Mouse (Mus musculus): ENCODE measurements around the gene Vwa7. TPM values are rescaled to one million over a fixed set of nuclear protein-coding genes. Genes with fewer than 3 reads are reported as not detected.

Vwa7 gene
- total and polyA plus RNA-seq, 3 experiments = 0.60 to 3.5 (median 1.5) TPM

- no peak for DNase-seq (ENCODE audit: low spot score)
- H3K27me3 ChIP-seq (ENCODE audit: insufficient read depth, low read length) = no peaks in the 10 kb centered on the region
- TF ChIP-seq GATA2 (IDR thresholded peaks at IDR 0.05; ENCODE audit: borderline replicate concordance, low read depth, low read length) = no peak
- TF ChIP-seq POLR2AphosphoS5 (IDR thresholded peaks at IDR 0.05; ENCODE audit: insufficient replicate concordance, low read depth, low read length) = no peak
- no peak for TF ChIP-seq CTCF (IDR thresholded peaks at IDR 0.05; ENCODE audit: low read depth, low read length)
- no peak for TF ChIP-seq TAL1 (conservative IDR thresholded peaks at IDR 0.05; ENCODE audit: low read depth, low read length)
- TF ChIP-seq GATA1 (IDR thresholded peaks at IDR 0.05; ENCODE audit: borderline replicate concordance, low read length) = no peak
- no peak overlapping the region for H3K4me3 ChIP-seq (ENCODE audit: low read depth, low read length)
- H3K9me3 ChIP-seq (replicated peaks) = no peaks in the 10 kb centered on the region
- ATAC-seq (ENCODE audit: extremely low read depth, insufficient number of reproducible peaks, low FRiP score, poor library complexity, severe bottlenecking) = no peak
- H3K4me1 ChIP-seq (ENCODE audit: insufficient read depth, low read depth, low read length) = peaks cover 87% of the 10 kb centered on the region
- H3K36me3 ChIP-seq (replicated peaks) = peaks cover 86% of the 10 kb centered on the region
These were observed 40.7 kb downstream of the Vwa7 start for GRCm38 (mm10) chr17:35057090-35057489.

- Histone ChIP-seq H3K9me3 (replicated peaks) (no peaks in the 10 kb centered on the region), H3K36me3 (replicated peaks) (peaks cover 85% of the 10 kb centered on the region)
- ATAC-seq (ENCODE audit: extremely low read depth, insufficient number of reproducible peaks, low FRiP score, poor library complexity, severe bottlenecking) = no peak
These were observed 41.9 kb downstream of the Vwa7 start for GRCm38 (mm10) chr17:35058316-35058715.

GRCm38 (mm10) chr17:35058911-35059892, 42.8 kb downstream of the Vwa7 start, which contains the start of gene Ddah2:
TSS of gene Ddah2 (plus strand) at chr17:35059035.
- H3K4me1 ChIP-seq (ENCODE audit: insufficient read depth, low read depth, low read length) = peaks cover 68% of the 10 kb centered on the region

More at GRCm38 (mm10) chr17:35058316-35058715, 41.9 kb downstream of the Vwa7 start:
- TF ChIP-seq CTCF (IDR thresholded peaks at IDR 0.05; ENCODE audit: low read depth, low read length) (no peak), GATA2 (IDR thresholded peaks at IDR 0.05; ENCODE audit: borderline replicate concordance, low read depth, low read length) (no peak), POLR2AphosphoS5 (IDR thresholded peaks at IDR 0.05; ENCODE audit: insufficient replicate concordance, low read depth, low read length) (no peak), TAL1 (conservative IDR thresholded peaks at IDR 0.05; ENCODE audit: low read depth, low read length) (no peak), GATA1 (IDR thresholded peaks at IDR 0.05; ENCODE audit: borderline replicate concordance, low read length) (no peak)
- Histone ChIP-seq H3K4me1 (ENCODE audit: insufficient read depth, low read depth, low read length) (peaks cover 75% of the 10 kb centered on the region), H3K27me3 (ENCODE audit: insufficient read depth, low read length) (no peaks in the 10 kb centered on the region), H3K4me3 (ENCODE audit: low read depth, low read length) (no peak overlapping the region; the same call in 1 of the 2 replicates)
- no peak for DNase-seq (ENCODE audit: low spot score)

GRCm38 (mm10) chr17:35060071-35060470, 43.7 kb downstream of the Vwa7 start:
- Histone ChIP-seq H3K36me3 (replicated peaks) (peaks cover 74% of the 10 kb centered on the region), H3K27me3 (ENCODE audit: insufficient read depth, low read length) (peaks cover 6% of the 10 kb centered on the region), H3K4me1 (ENCODE audit: insufficient read depth, low read depth, low read length) (peaks cover 69% of the 10 kb centered on the region), H3K4me3 (ENCODE audit: low read depth, low read length) (peak overlapping the region; percentile 76), H3K9me3 (replicated peaks) (no peaks in the 10 kb centered on the region)
- DNase-seq (ENCODE audit: low spot score) (no peak), ATAC-seq (ENCODE audit: extremely low read depth, insufficient number of reproducible peaks, low FRiP score, poor library complexity, severe bottlenecking) (no peak)
- TF ChIP-seq POLR2AphosphoS5 (IDR thresholded peaks at IDR 0.05; ENCODE audit: insufficient replicate concordance, low read depth, low read length) = no peak
- TF ChIP-seq TAL1 (conservative IDR thresholded peaks at IDR 0.05; ENCODE audit: low read depth, low read length) = no peak
- TF ChIP-seq GATA1 (IDR thresholded peaks at IDR 0.05; ENCODE audit: borderline replicate concordance, low read length) = no peak
- no peak for TF ChIP-seq GATA2 (IDR thresholded peaks at IDR 0.05; ENCODE audit: borderline replicate concordance, low read depth, low read length)
- TF ChIP-seq CTCF (IDR thresholded peaks at IDR 0.05; ENCODE audit: low read depth, low read length) = no peak

More at GRCm38 (mm10) chr17:35058911-35059892, 42.8 kb downstream of the Vwa7 start, which contains the start of gene Ddah2:
- Histone ChIP-seq H3K36me3 (replicated peaks) (peaks cover 80% of the 10 kb centered on the region), H3K27me3 (ENCODE audit: insufficient read depth, low read length) (0 out of 2 replicates have a peak, but pooled peaks cover under 1% of the 10 kb centered on the region), H3K9me3 (replicated peaks) (no peaks in the 10 kb centered on the region), H3K4me3 (ENCODE audit: low read depth, low read length) (peak within 1 kb of the TSS; percentile 76)
- TF ChIP-seq CTCF (IDR thresholded peaks at IDR 0.05; ENCODE audit: low read depth, low read length) = peak; percentile 17; the same call in 1 of the 2 replicates
- TF ChIP-seq GATA1 (IDR thresholded peaks at IDR 0.05; ENCODE audit: borderline replicate concordance, low read length) = no peak
- DNase-seq (ENCODE audit: low spot score) (peak; percentile 76), ATAC-seq (ENCODE audit: extremely low read depth, insufficient number of reproducible peaks, low FRiP score, poor library complexity, severe bottlenecking) (peak; percentile 66)

DNA sequence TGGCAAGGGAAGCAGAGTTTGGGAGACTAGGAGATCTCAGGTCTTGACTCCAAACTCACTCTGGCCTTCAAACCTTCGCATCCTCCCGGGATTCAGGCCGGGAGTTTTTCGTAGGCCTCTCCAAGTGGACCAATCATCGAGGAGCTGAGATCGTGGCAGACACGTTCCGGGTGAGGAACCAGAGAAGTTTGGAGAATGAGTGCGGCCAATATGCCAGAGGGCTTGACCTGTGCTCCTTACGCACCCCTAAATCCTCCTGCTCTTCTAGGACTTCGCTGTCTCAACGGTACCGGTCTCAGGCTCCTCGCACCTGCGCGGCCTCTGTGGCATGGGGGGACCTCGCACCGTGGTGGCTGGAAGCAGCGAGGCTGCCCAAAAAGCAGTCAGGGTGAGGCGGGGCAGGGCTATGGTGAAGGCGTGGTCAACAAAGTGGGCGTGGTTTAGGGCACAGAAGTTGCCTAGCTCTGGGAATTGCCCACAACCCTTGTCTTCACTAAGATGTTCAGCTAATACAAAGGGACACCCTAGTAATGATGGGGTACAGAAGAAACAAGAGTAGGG, 44.4 kb downstream of the Vwa7 start:
- no peak for DNase-seq (ENCODE audit: low spot score)
- Histone ChIP-seq H3K4me1 (ENCODE audit: insufficient read depth, low read depth, low read length) (peaks cover 70% of the 10 kb centered on the region), H3K27me3 (ENCODE audit: insufficient read depth, low read length) (peaks cover 13% of the 10 kb centered on the region), H3K9me3 (replicated peaks) (no peaks in the 10 kb centered on the region), H3K36me3 (replicated peaks) (peaks cover 66% of the 10 kb centered on the region), H3K4me3 (ENCODE audit: low read depth, low read length) (peak overlapping the region; percentile 76; the same call in 1 of the 2 replicates)
- no peak for ATAC-seq (ENCODE audit: extremely low read depth, insufficient number of reproducible peaks, low FRiP score, poor library complexity, severe bottlenecking)
- TF ChIP-seq POLR2AphosphoS5 (IDR thresholded peaks at IDR 0.05; ENCODE audit: insufficient replicate concordance, low read depth, low read length) = no peak
- no peak for TF ChIP-seq GATA2 (IDR thresholded peaks at IDR 0.05; ENCODE audit: borderline replicate concordance, low read depth, low read length)
- no peak for TF ChIP-seq GATA1 (IDR thresholded peaks at IDR 0.05; ENCODE audit: borderline replicate concordance, low read length)
- no peak for TF ChIP-seq TAL1 (conservative IDR thresholded peaks at IDR 0.05; ENCODE audit: low read depth, low read length)
- TF ChIP-seq CTCF (IDR thresholded peaks at IDR 0.05; ENCODE audit: low read depth, low read length) = no peak

- Histone ChIP-seq H3K4me3 (ENCODE audit: low read depth, low read length) (no peak overlapping the region), H3K36me3 (replicated peaks) (peaks cover 62% of the 10 kb centered on the region), H3K27me3 (ENCODE audit: insufficient read depth, low read length) (peaks cover 18% of the 10 kb centered on the region), H3K4me1 (ENCODE audit: insufficient read depth, low read depth, low read length) (peaks cover 68% of the 10 kb centered on the region), H3K9me3 (replicated peaks) (no peaks in the 10 kb centered on the region)
- no peak for DNase-seq (ENCODE audit: low spot score)
- no peak for ATAC-seq (ENCODE audit: extremely low read depth, insufficient number of reproducible peaks, low FRiP score, poor library complexity, severe bottlenecking)
- no peak for TF ChIP-seq POLR2AphosphoS5 (IDR thresholded peaks at IDR 0.05; ENCODE audit: insufficient replicate concordance, low read depth, low read length)
- no peak for TF ChIP-seq GATA2 (IDR thresholded peaks at IDR 0.05; ENCODE audit: borderline replicate concordance, low read depth, low read length)
- TF ChIP-seq CTCF (IDR thresholded peaks at IDR 0.05; ENCODE audit: low read depth, low read length) = no peak
- TF ChIP-seq TAL1 (conservative IDR thresholded peaks at IDR 0.05; ENCODE audit: low read depth, low read length) = no peak
- TF ChIP-seq GATA1 (IDR thresholded peaks at IDR 0.05; ENCODE audit: borderline replicate concordance, low read length) = no peak
These were observed 44.9 kb downstream of the Vwa7 start for GRCm38 (mm10) chr17:35061299-35061698.
